Mouse (Mus musculus) neural tube, embryonic 14.5 days (tissue): ENCODE data around the gene Sbno2. TPM values are rescaled to one million over a fixed set of nuclear protein-coding genes. Genes with fewer than 3 reads are reported as not detected.

Experiments
- ATAC-seq: fragments of 200-750 bp; cut with Nextera tagmentation; 2 replicates; pipeline ENCODE4 v1.8.0; 2017; ENCODE audit warnings: low read depth, mild to moderate bottlenecking, moderate TSS enrichment, moderate library complexity
- H3K27ac ChIP-seq: fragments of 300-500 bp; sonication (generic); 2 replicates; pipeline ENCODE4 v1.5.1; 2014; ENCODE audit warnings: low read depth, mild to moderate bottlenecking, control low read depth, low read length, moderate library complexity, mixed read lengths
- H3K27me3 ChIP-seq: fragments of 300-500 bp; sonication (generic); 2 replicates; pipeline ENCODE4 v1.6.1; 2014; ENCODE audit warnings: low read length; ENCODE audit not compliant: control insufficient read depth, insufficient read depth
- H3K36me3 ChIP-seq: fragments of 300-500 bp; sonication (generic); 2 replicates; pipeline ENCODE4 v1.6.1; 2014; ENCODE audit warnings: low read length, mixed read lengths; ENCODE audit not compliant: control insufficient read depth, insufficient read depth
- H3K4me1 ChIP-seq: fragments of 300-500 bp; sonication (generic); 2 replicates; pipeline ENCODE4 v1.6.1; 2014; ENCODE audit warnings: low read length; ENCODE audit not compliant: control insufficient read depth, insufficient read depth
- H3K4me2 ChIP-seq: fragments of 300-500 bp; sonication (generic); 2 replicates; pipeline ENCODE4 v1.6.1; 2014; ENCODE audit warnings: mild to moderate bottlenecking, low read depth, low read length, control low read depth
- H3K4me3 ChIP-seq: fragments of 300-500 bp; sonication (generic); 2 replicates; pipeline ENCODE4 v1.5.1; 2014; ENCODE audit warnings: low read depth, low read length, control low read depth, mixed read lengths
- H3K9ac ChIP-seq: fragments of 300-500 bp; sonication (generic); replicated peaks from 2 replicates; pipeline ENCODE4 v1.6.1; 2014; ENCODE audit warnings: low read depth, mild to moderate bottlenecking, control low read depth, low read length, mixed read lengths
- H3K9me3 ChIP-seq: fragments of 300-500 bp; sonication (generic); 2 replicates; pipeline ENCODE4 v1.6.1; 2016; ENCODE audit warnings: low read length; ENCODE audit not compliant: control insufficient read depth
- WGBS: fragments of 180-500 bp; shearing (Covaris S2); extraction: QIAGEN DNeasy Blood & Tissue Kit; methylation state at CpG from one replicate; pipeline ENCODE4 v1.1.7; 2014; 5-methylcytosine and 5-hydroxymethylcytosine counted together
- polyA plus RNA-seq: library from polyadenylated mRNA; unstranded; fragments of >200 nt; fragmentation: Nextera tagmentation; extraction: Ambion mirVana; gene quantifications from 2 replicates; pipeline ENCODE4 v1.2.1, GENCODE M21; 2014

Gene Sbno2
- polyA plus RNA-seq, 1 experiment from 2014 or later: 12.9 TPM

GRCm38 (mm10) chr10:80092690-80093089 is 12.7 kb downstream of the Sbno2 start:
- no peak overlapping the region for H3K9ac ChIP-seq
- 77% methylated on average over 5 of the region's 5 CpGs for WGBS
- no peaks in the 10 kb centered on the region for H3K27me3 ChIP-seq
- H3K36me3 ChIP-seq: no peaks in the 10 kb centered on the region
- no peak for ATAC-seq
- no peak overlapping the region for H3K27ac ChIP-seq
- no peak overlapping the region for H3K4me2 ChIP-seq
- H3K9me3 ChIP-seq: no peaks in the 10 kb centered on the region
- no peaks in the 10 kb centered on the region for H3K4me1 ChIP-seq
- no peak overlapping the region for H3K4me3 ChIP-seq

- ATAC-seq: no peak
- Histone ChIP-seq H3K9ac (no peak overlapping the region), H3K4me2 (no peak overlapping the region), H3K27ac (no peak overlapping the region), H3K27me3 (no peaks in the 10 kb centered on the region), H3K9me3 (no peaks in the 10 kb centered on the region), H3K4me3 (no peak overlapping the region), H3K4me1 (no peaks in the 10 kb centered on the region), H3K36me3 (no peaks in the 10 kb centered on the region)
- WGBS: 95% methylated on average over 6 of the region's 6 CpGs
These were observed 13.8 kb downstream of the Sbno2 start for GRCm38 (mm10) chr10:80091527-80091926.

- Histone ChIP-seq H3K4me1 (no peaks in the 10 kb centered on the region), H3K9me3 (no peaks in the 10 kb centered on the region), H3K27me3 (no peaks in the 10 kb centered on the region), H3K4me2 (no peak overlapping the region), H3K36me3 (0 out of 2 replicates have a peak, but pooled peaks cover 3% of the 10 kb centered on the region), H3K4me3 (no peak overlapping the region), H3K27ac (no peak overlapping the region), H3K9ac (no peak overlapping the region)
- ATAC-seq: no peak
- 52% methylated on average over 4 of the region's 4 CpGs for WGBS
These were observed 16.2 kb downstream of the Sbno2 start for GRCm38 (mm10) chr10:80089146-80089545.

GRCm38 (mm10) chr10:80087483-80087882 is 17.9 kb downstream of the Sbno2 start:
- ATAC-seq: no peak
- no peaks in the 10 kb centered on the region for H3K9me3 ChIP-seq
- H3K4me2 ChIP-seq: no peak overlapping the region
- no peaks in the 10 kb centered on the region for H3K4me1 ChIP-seq
- H3K36me3 ChIP-seq: peaks cover 5% of the 10 kb centered on the region; the same call in 1 of the 2 replicates
- H3K4me3 ChIP-seq: no peak overlapping the region
- no peak overlapping the region for H3K9ac ChIP-seq
- no peak overlapping the region for H3K27ac ChIP-seq
- WGBS: 91% methylated on average over 8 of the region's 8 CpGs
- H3K27me3 ChIP-seq: no peaks in the 10 kb centered on the region

- no peak overlapping the region for H3K9ac ChIP-seq
- H3K9me3 ChIP-seq: no peaks in the 10 kb centered on the region
- H3K27me3 ChIP-seq: no peaks in the 10 kb centered on the region
- peaks cover 11% of the 10 kb centered on the region for H3K36me3 ChIP-seq
- H3K4me1 ChIP-seq: no peaks in the 10 kb centered on the region
- no peak for ATAC-seq
- no peak overlapping the region for H3K4me2 ChIP-seq
- H3K4me3 ChIP-seq: no peak overlapping the region
- H3K27ac ChIP-seq: no peak overlapping the region
- 78% methylated on average over 3 of the region's 3 CpGs for WGBS
These were observed 18.5 kb downstream of the Sbno2 start for GRCm38 (mm10) chr10:80086847-80087246.

GRCm38 (mm10) chr10:80084817-80085487 is 20.4 kb downstream of the Sbno2 start:
- no peak overlapping the region for H3K4me3 ChIP-seq
- peaks cover 21% of the 10 kb centered on the region for H3K36me3 ChIP-seq
- H3K9ac ChIP-seq: no peak overlapping the region
- no peak overlapping the region for H3K4me2 ChIP-seq
- no peak overlapping the region for H3K27ac ChIP-seq
- no peaks in the 10 kb centered on the region for H3K9me3 ChIP-seq
- ATAC-seq: peak; percentile 34; the same call in 1 of the 2 replicates
- H3K27me3 ChIP-seq: no peaks in the 10 kb centered on the region
- 70% methylated on average over 9 of the region's 9 CpGs for WGBS
- no peaks in the 10 kb centered on the region for H3K4me1 ChIP-seq

- no peak overlapping the region for H3K9ac ChIP-seq
- no peaks in the 10 kb centered on the region for H3K4me1 ChIP-seq
- H3K4me3 ChIP-seq: no peak overlapping the region
- no peak for ATAC-seq
- H3K36me3 ChIP-seq: peaks cover 26% of the 10 kb centered on the region
- H3K9me3 ChIP-seq: no peaks in the 10 kb centered on the region
- no peak overlapping the region for H3K27ac ChIP-seq
- 94% methylated on average over 3 of the region's 3 CpGs for WGBS
- H3K4me2 ChIP-seq: no peak overlapping the region
- no peaks in the 10 kb centered on the region for H3K27me3 ChIP-seq
These were observed 24.3 kb downstream of the Sbno2 start for GRCm38 (mm10) chr10:80081075-80081474.

- Histone ChIP-seq H3K4me2 (no peak overlapping the region), H3K27ac (no peak overlapping the region), H3K36me3 (peaks cover 26% of the 10 kb centered on the region), H3K4me1 (no peaks in the 10 kb centered on the region), H3K9ac (no peak overlapping the region), H3K27me3 (no peaks in the 10 kb centered on the region), H3K4me3 (no peak overlapping the region), H3K9me3 (no peaks in the 10 kb centered on the region)
- no peak for ATAC-seq
- WGBS: 88% methylated on average over 16 of the region's 16 CpGs
These were observed 24.8 kb downstream of the Sbno2 start for GRCm38 (mm10) chr10:80080396-80081070.

GRCm38 (mm10) chr10:80078366-80078765 is 27.0 kb downstream of the Sbno2 start:
- WGBS: 82% methylated on average over 1 of the region's 1 CpGs
- Histone ChIP-seq H3K4me3 (no peak overlapping the region), H3K27ac (no peak overlapping the region), H3K27me3 (no peaks in the 10 kb centered on the region), H3K36me3 (peaks cover 23% of the 10 kb centered on the region), H3K4me2 (no peak overlapping the region), H3K4me1 (no peaks in the 10 kb centered on the region), H3K9me3 (no peaks in the 10 kb centered on the region), H3K9ac (no peak overlapping the region)
- ATAC-seq: no peak
